Mouse (Mus musculus) hindbrain, embryonic 10.5 days (tissue): ENCODE measurements at regions not wholly inside any gene's neighbourhood (a gene's known extent, or its start where the extent isn't known, plus 50 kb on each side); places are given as distances from the start of the nearest gene placed in this dataset.

ENCODE experiments used
- DNase-seq: peaks from one replicate; pipeline ENCODE4 v3.0.0-alpha.2; 2017; ENCODE audit warnings: low spot score
- H3K27ac ChIP-seq: fragments of 300-500 bp; sonication (generic); 2 replicates; pipeline ENCODE4 v1.5.1; 2016; ENCODE audit warnings: mild to moderate bottlenecking, moderate library complexity
- H3K27me3 ChIP-seq: fragments of 300-500 bp; sonication (generic); 2 replicates; pipeline ENCODE4 v1.6.1; 2016; ENCODE audit warnings: mild to moderate bottlenecking; ENCODE audit not compliant: poor library complexity, insufficient read depth, severe bottlenecking
- H3K36me3 ChIP-seq: fragments of 300-500 bp; sonication (generic); 2 replicates; pipeline ENCODE4 v1.6.1; 2016; ENCODE audit warnings: mild to moderate bottlenecking, moderate library complexity
- H3K4me1 ChIP-seq: fragments of 300-500 bp; sonication (generic); replicated peaks from 2 replicates; pipeline ENCODE4 v1.6.1; 2016; ENCODE audit warnings: mild to moderate bottlenecking
- H3K4me3 ChIP-seq: fragments of 300-500 bp; sonication (generic); 2 replicates; pipeline ENCODE4 v1.5.1; 2016; ENCODE audit warnings: mild to moderate bottlenecking, moderate library complexity
- H3K9me3 ChIP-seq: fragments of 300-500 bp; sonication (generic); 2 replicates; pipeline ENCODE4 v1.6.1; 2016; ENCODE audit warnings: mild to moderate bottlenecking, moderate library complexity
- WGBS: fragments of 180-500 bp; shearing (Covaris S2); methylation state at CpG from one replicate; pipeline ENCODE4 v1.1.7; 2016; 5-methylcytosine and 5-hydroxymethylcytosine counted together

GRCm38 (mm10) chr15:29356395-29356794, 816.0 kb upstream of the Ctnnd2 start:
- WGBS, result 87% methylated on average over 4 of the region's 4 CpGs
- H3K4me1 ChIP-seq, result no peaks in the 10 kb centered on the region
- no peaks in the 10 kb centered on the region for H3K9me3 ChIP-seq
- H3K27me3 ChIP-seq, result no peaks in the 10 kb centered on the region
- no peaks in the 10 kb centered on the region for H3K36me3 ChIP-seq
- DNase-seq, result no peak
- H3K4me3 ChIP-seq, result no peak overlapping the region
- H3K27ac ChIP-seq, result no peak overlapping the region

- H3K27me3 ChIP-seq, result no peaks in the 10 kb centered on the region
- no peak overlapping the region for H3K27ac ChIP-seq
- H3K4me3 ChIP-seq, result no peak overlapping the region
- H3K9me3 ChIP-seq, result no peaks in the 10 kb centered on the region
- 91% methylated on average over 4 of the region's 4 CpGs for WGBS
- H3K4me1 ChIP-seq, result no peaks in the 10 kb centered on the region
- H3K36me3 ChIP-seq, result no peaks in the 10 kb centered on the region
- DNase-seq, result no peak
These were observed 772.5 kb upstream of the Ctnnd2 start for GRCm38 (mm10) chr15:29399881-29400280.

DNA sequence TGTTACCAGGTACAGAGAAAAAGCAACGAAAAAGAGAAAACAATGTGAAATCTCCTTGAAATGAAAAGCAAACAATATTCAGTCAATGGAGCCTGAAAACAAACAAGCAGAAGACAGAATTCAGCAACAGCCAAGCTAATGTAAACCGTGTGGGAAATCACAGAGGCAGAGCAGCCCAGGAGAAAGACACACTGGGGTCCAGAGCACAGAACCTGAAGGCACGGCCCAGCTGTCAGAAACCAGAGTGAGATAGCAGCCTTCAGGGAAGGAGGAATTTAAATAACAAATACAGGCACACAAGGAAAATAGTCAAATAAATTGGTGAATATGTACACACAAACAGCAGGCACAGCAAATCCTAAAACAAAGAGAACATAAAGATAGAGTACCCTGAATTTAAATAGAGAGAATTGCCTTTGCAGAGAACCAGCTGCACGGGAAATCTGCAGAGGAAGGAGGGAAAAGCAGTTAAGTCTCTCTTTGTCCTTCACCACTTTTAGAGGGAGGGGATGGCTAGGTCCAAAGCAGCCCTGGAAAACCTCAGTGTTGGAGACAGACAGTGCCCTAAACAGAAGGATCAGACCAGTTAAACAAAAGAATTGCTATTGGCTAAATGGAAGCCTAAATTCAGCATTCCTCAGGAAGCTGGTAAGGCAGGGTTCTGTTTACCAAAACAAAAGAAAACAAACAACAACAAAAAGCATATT, 739.2 kb upstream of the Ctnnd2 start:
- Histone ChIP-seq H3K9me3 (no peaks in the 10 kb centered on the region), H3K27ac (peak overlapping the region; percentile 64), H3K4me1 (peaks cover 7% of the 10 kb centered on the region; the same call in 1 of the 2 replicates), H3K27me3 (no peaks in the 10 kb centered on the region), H3K4me3 (no peak overlapping the region), H3K36me3 (no peaks in the 10 kb centered on the region)
- WGBS, result 15% methylated on average over 4 of the region's 4 CpGs
- DNase-seq, result no peak

- peaks cover 7% of the 10 kb centered on the region; the same call in 1 of the 2 replicates for H3K4me1 ChIP-seq
- H3K27ac ChIP-seq, result no peak overlapping the region
- H3K27me3 ChIP-seq, result no peaks in the 10 kb centered on the region
- H3K4me3 ChIP-seq, result no peak overlapping the region
- no peak for DNase-seq
- 47% methylated on average over 3 of the region's 3 CpGs for WGBS
- H3K9me3 ChIP-seq, result no peaks in the 10 kb centered on the region
- no peaks in the 10 kb centered on the region for H3K36me3 ChIP-seq
These were observed 734.6 kb upstream of the Ctnnd2 start for GRCm38 (mm10) chr15:29437699-29438326.

DNA sequence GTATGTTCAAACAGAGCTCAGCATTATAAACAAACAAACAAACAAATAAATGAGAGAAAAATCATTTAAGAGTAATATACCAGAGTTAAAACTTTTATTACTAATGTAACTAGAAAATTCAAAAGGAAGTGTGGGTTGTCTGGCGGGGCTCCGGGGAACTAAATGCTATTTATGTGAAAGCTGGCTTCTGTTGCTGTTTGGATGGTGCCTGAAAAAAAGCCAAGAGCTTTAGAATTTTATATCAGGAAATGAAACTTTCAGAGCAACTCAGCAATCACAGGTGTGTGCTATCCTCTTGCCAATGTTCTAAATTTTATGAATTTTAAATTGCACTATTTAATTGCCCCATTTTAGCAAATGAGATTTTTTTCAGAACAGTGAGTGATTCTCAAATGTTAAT, 724.5 kb upstream of the Ctnnd2 start:
- WGBS, result 97% methylated on average over 2 of the region's 2 CpGs
- H3K4me1 ChIP-seq, result no peaks in the 10 kb centered on the region
- DNase-seq, result no peak
- H3K36me3 ChIP-seq, result no peaks in the 10 kb centered on the region
- H3K4me3 ChIP-seq, result no peak overlapping the region
- no peaks in the 10 kb centered on the region for H3K27me3 ChIP-seq
- H3K9me3 ChIP-seq, result no peaks in the 10 kb centered on the region
- H3K27ac ChIP-seq, result no peak overlapping the region

- Histone ChIP-seq H3K27ac (no peak overlapping the region), H3K36me3 (no peaks in the 10 kb centered on the region), H3K4me3 (no peak overlapping the region), H3K9me3 (no peaks in the 10 kb centered on the region), H3K27me3 (no peaks in the 10 kb centered on the region), H3K4me1 (no peaks in the 10 kb centered on the region)
- no peak for DNase-seq
- 84% methylated on average over 2 of the region's 2 CpGs for WGBS
These were observed 687.3 kb upstream of the Ctnnd2 start for GRCm38 (mm10) chr15:29485136-29485535.

- no peaks in the 10 kb centered on the region for H3K4me1 ChIP-seq
- H3K27me3 ChIP-seq, result no peaks in the 10 kb centered on the region
- DNase-seq, result no peak
- no peaks in the 10 kb centered on the region for H3K36me3 ChIP-seq
- no peak overlapping the region for H3K4me3 ChIP-seq
- H3K27ac ChIP-seq, result no peak overlapping the region
- 56% methylated on average over 2 of the region's 2 CpGs for WGBS
- no peaks in the 10 kb centered on the region for H3K9me3 ChIP-seq
These were observed 642.4 kb upstream of the Ctnnd2 start for GRCm38 (mm10) chr15:29529974-29530373.

DNA sequence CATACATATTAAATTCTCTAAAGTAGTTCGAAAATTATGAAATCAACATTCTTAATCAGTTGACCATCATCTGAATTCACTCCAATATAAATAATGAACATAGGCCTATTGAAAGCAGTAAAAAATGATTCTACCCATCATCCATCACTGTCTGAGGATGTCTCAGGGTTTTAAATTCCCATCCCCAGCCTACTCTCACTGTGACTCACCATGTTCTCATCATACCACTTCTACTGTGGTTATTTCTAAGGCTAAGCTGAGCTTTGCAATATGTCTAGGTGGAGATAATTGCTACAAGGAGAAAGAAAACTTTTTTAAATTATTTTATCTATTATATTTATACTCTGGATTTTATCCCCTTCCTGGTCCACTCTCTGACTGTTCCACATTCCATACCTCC, 604.0 kb upstream of the Ctnnd2 start:
- WGBS, result 85% methylated on average over 1 of the region's 1 CpGs
- Histone ChIP-seq H3K36me3 (no peaks in the 10 kb centered on the region), H3K27ac (no peak overlapping the region), H3K9me3 (no peaks in the 10 kb centered on the region), H3K27me3 (no peaks in the 10 kb centered on the region), H3K4me1 (no peaks in the 10 kb centered on the region), H3K4me3 (no peak overlapping the region)
- no peak for DNase-seq
